Mouse (Mus musculus): Measurements from ENCODE around the gene Serpinc1.
"Not testable (repeated sequence)": the region's sequence is repeated elsewhere in the genome, so short reads cannot be mapped to it uniquely, and the experiment has no call there.

The Serpinc1 gene

GRCm38 (mm10) chr1:161020051-161020450 is 41.7 kb downstream of the Serpinc1 start:
- no peak for DNase-seq (ENCODE audit: extremely low read depth, low read depth)

GRCm38 (mm10) chr1:161025410-161026210 is 47.2 kb downstream of the Serpinc1 start:
- no peak for DNase-seq (ENCODE audit: extremely low read depth, low read depth)

GRCm38 (mm10) chr1:161027196-161027595 is 48.8 kb downstream of the Serpinc1 start:
- peak; percentile 43 for DNase-seq (ENCODE audit: extremely low read depth, low read depth)

- DNase-seq (ENCODE audit: extremely low read depth, low read depth) = not testable (repeated sequence)
These were observed 50.0 kb downstream of the Serpinc1 start for GRCm38 (mm10) chr1:161028427-161028826.

GRCm38 (mm10) chr1:161030058-161030457 is 51.7 kb downstream of the Serpinc1 start:
- DNase-seq (ENCODE audit: extremely low read depth, low read depth) = no peak

GRCm38 (mm10) chr1:161031881-161032280 is 53.5 kb downstream of the Serpinc1 start:
- DNase-seq (ENCODE audit: extremely low read depth, low read depth) = peak; percentile 26

- peak; percentile 80 for DNase-seq (ENCODE audit: extremely low read depth, low read depth)
These were observed 54.0 kb downstream of the Serpinc1 start for GRCm38 (mm10) chr1:161032345-161032744.

GRCm38 (mm10) chr1:161033856-161034434 is 55.6 kb downstream of the Serpinc1 start:
- DNase-seq (ENCODE audit: extremely low read depth, low read depth) = peak; percentile 70

GRCm38 (mm10) chr1:161034435-161035280 is 56.3 kb downstream of the Serpinc1 start, which contains the start of gene Zbtb37:
Gene Zbtb37 (minus strand): TSS chr1:161034849.
- peak; percentile 94 for DNase-seq (ENCODE audit: extremely low read depth, low read depth)

- DNase-seq (ENCODE audit: extremely low read depth, low read depth) = peak; percentile 46
These were observed 56.9 kb downstream of the Serpinc1 start for GRCm38 (mm10) chr1:161035281-161035785.

GRCm38 (mm10) chr1:161035786-161036404 is 57.5 kb downstream of the Serpinc1 start:
- no peak for DNase-seq (ENCODE audit: extremely low read depth, low read depth)

GRCm38 (mm10) chr1:161036411-161036841 is 58.0 kb downstream of the Serpinc1 start:
- DNase-seq (ENCODE audit: extremely low read depth, low read depth) = peak; percentile 39

GRCm38 (mm10) chr1:161037026-161037425 is 58.6 kb downstream of the Serpinc1 start:
- DNase-seq (ENCODE audit: extremely low read depth, low read depth) = peak; percentile 32

GRCm38 (mm10) chr1:161037599-161037998 is 59.2 kb downstream of the Serpinc1 start:
- DNase-seq (ENCODE audit: extremely low read depth, low read depth) = peak; percentile 32

- no peak for DNase-seq (ENCODE audit: extremely low read depth, low read depth)
These were observed 59.6 kb downstream of the Serpinc1 start for GRCm38 (mm10) chr1:161038004-161038403.

GRCm38 (mm10) chr1:161038968-161039721 is 60.8 kb downstream of the Serpinc1 start:
- peak; percentile 68 for DNase-seq (ENCODE audit: extremely low read depth, low read depth)

GRCm38 (mm10) chr1:161039741-161040425 is 61.5 kb downstream of the Serpinc1 start:
- DNase-seq (ENCODE audit: extremely low read depth, low read depth) = peak; percentile 89

GRCm38 (mm10) chr1:161040426-161040770 is 62.0 kb downstream of the Serpinc1 start:
- DNase-seq (ENCODE audit: extremely low read depth, low read depth) = no peak

GRCm38 (mm10) chr1:161040855-161041254 is 62.5 kb downstream of the Serpinc1 start:
- DNase-seq (ENCODE audit: extremely low read depth, low read depth) = peak; percentile 68

All from MEL-GATA-1-ER (cell line).